Mouse (Mus musculus) kidney, embryonic 14.5 days (tissue): ENCODE measurements at regions not wholly inside any gene's neighbourhood (a gene's known extent, or its start where the extent isn't known, plus 50 kb on each side); places are given as distances from the start of the nearest gene placed in this dataset.

ENCODE experiments used
- ATAC-seq: fragments of 200-750 bp; cut with Nextera tagmentation; 2 replicates; pipeline ENCODE4 v1.8.0; 2017; ENCODE audit warnings: moderate number of reproducible peaks, mild to moderate bottlenecking, moderate TSS enrichment, moderate library complexity; ENCODE audit not compliant: low FRiP score, low TSS enrichment
- H3K27ac ChIP-seq: fragments of 300-500 bp; sonication (generic); 2 replicates; pipeline ENCODE4 v1.5.1; 2014; ENCODE audit warnings: low read depth, mild to moderate bottlenecking, low read length, moderate library complexity, mixed read lengths
- H3K27me3 ChIP-seq: fragments of 300-500 bp; sonication (generic); 2 replicates; pipeline ENCODE4 v1.6.1; 2014; ENCODE audit warnings: mild to moderate bottlenecking, low read length; ENCODE audit not compliant: control insufficient read depth, insufficient read depth
- H3K36me3 ChIP-seq: fragments of 300-500 bp; sonication (generic); 2 replicates; pipeline ENCODE4 v1.6.1; 2014; ENCODE audit warnings: low read length, mixed read lengths; ENCODE audit not compliant: control insufficient read depth, insufficient read depth
- H3K4me1 ChIP-seq: fragments of 300-500 bp; sonication (generic); 2 replicates; pipeline ENCODE4 v1.6.1; 2014; ENCODE audit warnings: low read length, mixed read lengths; ENCODE audit not compliant: control insufficient read depth, insufficient read depth
- H3K4me2 ChIP-seq: fragments of 300-500 bp; sonication (generic); replicated peaks from 2 replicates; pipeline ENCODE4 v1.6.1; 2014; ENCODE audit warnings: low read depth, mild to moderate bottlenecking, low read length
- H3K4me3 ChIP-seq: fragments of 300-500 bp; sonication (generic); 2 replicates; pipeline ENCODE4 v1.5.1; 2014; ENCODE audit warnings: mild to moderate bottlenecking, low read length
- H3K9ac ChIP-seq: fragments of 300-500 bp; sonication (generic); 2 replicates; pipeline ENCODE4 v1.6.1; 2014; ENCODE audit warnings: low read depth, mild to moderate bottlenecking, low read length, moderate library complexity
- H3K9me3 ChIP-seq: fragments of 300-500 bp; sonication (generic); 2 replicates; pipeline ENCODE4 v1.6.1; 2016; ENCODE audit warnings: low read length; ENCODE audit not compliant: control insufficient read depth
- WGBS: fragments of 180-500 bp; shearing (Covaris S2); extraction: QIAGEN DNeasy Blood & Tissue Kit; methylation state at CpG from one replicate; pipeline ENCODE4 v1.1.7; 2014; 5-methylcytosine and 5-hydroxymethylcytosine counted together

DNA sequence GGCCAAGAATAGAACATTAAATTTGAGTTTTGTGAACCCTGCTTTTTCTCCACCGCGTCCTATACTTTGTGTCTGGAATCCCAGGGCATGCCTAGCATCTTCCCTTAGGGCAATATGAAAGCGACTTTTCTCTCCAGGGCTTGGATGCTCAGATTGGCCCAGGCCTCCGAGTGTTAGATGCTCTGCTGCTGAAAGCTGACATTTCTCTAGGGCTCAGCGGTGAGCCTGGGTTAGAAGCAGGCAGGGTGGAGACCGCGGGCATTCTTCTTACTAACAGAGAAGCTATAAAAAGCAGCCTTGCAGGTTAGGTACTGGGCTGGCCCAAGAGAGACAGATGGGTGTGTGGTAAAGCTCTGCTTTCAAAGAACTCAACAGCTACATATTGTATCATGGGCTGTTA is 409.8 kb upstream of the Trpc7 start:
- Histone ChIP-seq H3K4me3 (no peak overlapping the region), H3K4me2 (no peak overlapping the region), H3K36me3 (no peaks in the 10 kb centered on the region), H3K9ac (no peak overlapping the region), H3K9me3 (no peaks in the 10 kb centered on the region), H3K27me3 (no peaks in the 10 kb centered on the region), H3K4me1 (no peaks in the 10 kb centered on the region), H3K27ac (no peak overlapping the region)
- WGBS, result 89% methylated on average over 7 of the region's 7 CpGs
- no peak for ATAC-seq

- Histone ChIP-seq H3K36me3 (no peaks in the 10 kb centered on the region), H3K27ac (no peak overlapping the region), H3K4me1 (no peaks in the 10 kb centered on the region), H3K4me2 (no peak overlapping the region), H3K9me3 (no peaks in the 10 kb centered on the region), H3K9ac (no peak overlapping the region), H3K4me3 (no peak overlapping the region), H3K27me3 (no peaks in the 10 kb centered on the region)
- ATAC-seq, result no peak
- WGBS, result 85% methylated on average over 2 of the region's 2 CpGs
Observed at GRCm38 (mm10) chr13:57303805-57304204, 408.0 kb upstream of the Trpc7 start.

DNA sequence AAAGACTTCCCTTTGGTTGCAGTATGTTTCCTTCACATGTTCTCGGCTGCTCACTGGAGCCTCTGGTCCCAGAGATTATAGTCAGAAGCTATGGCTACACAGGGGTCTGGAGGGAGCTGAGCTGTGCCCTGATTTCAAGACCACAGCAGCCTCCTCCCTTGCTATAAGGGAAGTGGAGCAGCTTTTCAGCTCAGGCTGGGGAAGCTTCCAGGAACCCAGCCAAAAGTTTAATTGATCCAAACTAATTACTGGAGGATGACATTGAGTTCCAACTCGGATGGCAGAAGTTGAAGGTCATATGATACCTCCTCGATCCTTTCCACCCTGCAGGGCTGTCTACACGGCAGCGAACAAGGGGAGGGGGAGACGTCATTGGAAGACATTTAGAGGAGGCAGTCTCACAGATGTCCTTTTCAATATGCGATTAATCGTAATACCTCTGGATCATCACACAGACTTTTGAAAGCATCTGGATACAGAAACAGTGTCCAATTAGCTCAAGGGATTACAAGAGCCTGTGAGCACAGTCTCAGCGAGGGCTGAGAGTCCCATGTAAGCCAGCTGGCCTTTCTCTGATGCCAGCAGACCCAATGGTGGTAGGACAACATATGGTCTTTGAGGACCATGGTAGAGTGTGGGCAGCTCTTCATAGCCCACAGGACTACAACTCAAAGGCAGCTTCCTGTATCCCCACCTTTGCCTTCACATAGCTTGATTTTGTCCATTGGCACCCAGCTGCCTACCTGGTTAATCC is 396.1 kb upstream of the Trpc7 start:
- no peaks in the 10 kb centered on the region for H3K27me3 ChIP-seq
- no peaks in the 10 kb centered on the region for H3K4me1 ChIP-seq
- H3K9ac ChIP-seq, result no peak overlapping the region
- H3K4me3 ChIP-seq, result no peak overlapping the region
- H3K4me2 ChIP-seq, result no peak overlapping the region
- WGBS, result 75% methylated on average over 9 of the region's 9 CpGs
- H3K27ac ChIP-seq, result no peak overlapping the region
- ATAC-seq, result no peak
- H3K36me3 ChIP-seq, result no peaks in the 10 kb centered on the region
- H3K9me3 ChIP-seq, result no peaks in the 10 kb centered on the region

DNA sequence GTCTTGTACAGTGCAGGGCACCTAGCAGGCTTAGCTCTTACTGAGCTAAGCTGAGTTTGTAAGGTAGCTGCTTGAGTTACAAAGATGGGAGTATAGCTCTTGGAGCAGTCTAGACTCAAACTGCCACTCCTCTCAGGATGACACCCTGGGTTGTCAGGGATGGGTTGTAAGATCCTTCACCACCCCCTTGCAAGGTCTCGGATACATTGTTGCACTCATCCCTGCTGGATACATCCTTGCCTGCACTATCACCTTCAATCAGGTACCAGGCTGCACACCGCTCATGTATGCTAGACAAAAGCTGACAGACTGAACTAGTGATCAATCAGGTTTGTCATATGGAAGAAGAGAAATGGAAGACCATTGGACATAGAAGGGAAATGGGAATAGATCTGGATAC is 390.4 kb upstream of the Trpc7 start:
- H3K36me3 ChIP-seq, result no peaks in the 10 kb centered on the region
- no peaks in the 10 kb centered on the region for H3K9me3 ChIP-seq
- no peak overlapping the region for H3K4me2 ChIP-seq
- 91% methylated on average over 2 of the region's 2 CpGs for WGBS
- ATAC-seq, result no peak
- H3K9ac ChIP-seq, result no peak overlapping the region
- no peaks in the 10 kb centered on the region for H3K27me3 ChIP-seq
- no peaks in the 10 kb centered on the region for H3K4me1 ChIP-seq
- H3K4me3 ChIP-seq, result no peak overlapping the region
- no peak overlapping the region for H3K27ac ChIP-seq

DNA sequence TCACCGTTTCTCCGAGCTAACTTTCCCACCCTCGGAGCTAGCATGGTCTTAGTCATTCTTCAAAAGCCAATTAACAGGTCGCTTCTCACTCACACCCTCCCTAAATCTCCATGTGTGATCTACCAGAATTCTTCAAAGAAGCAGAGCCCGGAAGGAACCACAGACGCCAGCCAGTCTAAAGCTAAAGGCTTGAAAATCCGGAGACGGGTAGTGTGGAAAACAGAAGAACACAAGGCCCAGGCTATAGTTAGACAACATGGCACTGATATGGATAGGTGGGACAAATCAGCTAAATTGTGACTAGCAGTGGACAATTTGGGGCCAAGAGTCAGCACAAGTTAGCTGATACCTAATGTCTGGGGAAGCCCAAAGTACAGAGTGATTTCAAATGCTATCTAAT is 387.0 kb upstream of the Trpc7 start:
- H3K4me2 ChIP-seq, result no peak overlapping the region
- no peaks in the 10 kb centered on the region for H3K27me3 ChIP-seq
- 43% methylated on average over 8 of the region's 8 CpGs for WGBS
- no peak overlapping the region for H3K4me3 ChIP-seq
- H3K36me3 ChIP-seq, result no peaks in the 10 kb centered on the region
- no peaks in the 10 kb centered on the region for H3K4me1 ChIP-seq
- H3K9me3 ChIP-seq, result no peaks in the 10 kb centered on the region
- H3K27ac ChIP-seq, result no peak overlapping the region
- H3K9ac ChIP-seq, result no peak overlapping the region
- ATAC-seq, result no peak

DNA sequence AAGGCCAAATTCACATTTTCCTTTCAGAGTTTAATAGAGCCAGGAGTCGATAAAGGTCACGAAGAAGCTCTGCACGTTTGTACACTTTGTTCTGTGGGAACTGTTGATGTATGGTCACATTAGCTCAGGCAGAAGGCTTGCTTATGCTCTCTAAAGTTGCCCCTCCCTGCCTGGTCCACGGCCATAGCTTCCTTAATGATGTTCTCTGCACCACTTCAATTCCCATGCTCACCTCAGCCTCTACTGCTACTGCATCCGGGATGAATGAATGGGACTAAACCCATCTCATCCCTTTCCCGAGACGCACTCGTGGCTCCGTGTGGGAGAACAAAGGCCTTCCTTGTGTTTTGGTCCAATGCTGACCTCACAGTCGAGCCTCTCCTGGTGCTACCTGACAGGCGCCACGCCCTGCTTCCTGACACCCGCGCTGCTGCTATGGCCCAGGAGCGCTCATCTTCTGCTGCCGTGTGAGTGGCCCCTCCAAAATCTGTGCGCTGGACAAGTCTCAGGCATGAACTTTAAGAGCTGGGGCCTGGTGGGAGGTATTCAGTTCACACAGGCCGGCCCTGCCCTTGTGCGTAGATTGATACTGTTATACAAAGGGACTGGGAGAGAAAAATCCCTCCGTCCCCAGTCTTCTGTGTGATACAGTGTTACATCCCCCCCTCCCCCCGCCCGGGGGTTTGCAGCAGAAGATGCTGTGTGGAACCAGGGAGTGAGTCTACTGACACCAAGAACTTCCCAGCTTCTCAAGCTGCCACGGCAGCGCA is 386.3 kb upstream of the Trpc7 start:
- WGBS, result 60% methylated on average over 24 of the region's 24 CpGs
- ATAC-seq, result no peak
- Histone ChIP-seq H3K4me3 (no peak overlapping the region), H3K27me3 (no peaks in the 10 kb centered on the region), H3K9me3 (no peaks in the 10 kb centered on the region), H3K9ac (no peak overlapping the region), H3K27ac (no peak overlapping the region), H3K4me1 (no peaks in the 10 kb centered on the region), H3K36me3 (no peaks in the 10 kb centered on the region), H3K4me2 (no peak overlapping the region)

DNA sequence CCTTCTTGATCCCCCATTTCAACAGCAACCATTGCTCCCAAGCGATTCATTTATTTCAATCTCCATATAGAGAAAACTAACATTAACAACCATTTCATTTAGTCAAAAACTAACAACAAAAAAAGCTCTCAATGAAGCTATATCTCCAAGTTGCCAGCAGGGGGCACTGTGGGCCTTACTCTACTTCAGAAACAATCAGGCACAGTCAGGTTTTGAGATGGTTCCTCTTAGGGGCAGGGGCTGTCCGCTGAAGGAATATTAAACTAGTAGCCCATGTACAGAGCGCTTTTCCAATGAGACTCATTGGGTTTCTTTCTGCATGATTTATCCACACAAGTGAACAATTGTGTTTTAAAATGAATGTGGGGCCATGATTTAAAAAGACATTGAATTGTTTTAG is 385.7 kb upstream of the Trpc7 start:
- WGBS, result 25% methylated on average over 3 of the region's 3 CpGs
- no peak overlapping the region for H3K4me3 ChIP-seq
- no peaks in the 10 kb centered on the region for H3K9me3 ChIP-seq

DNA sequence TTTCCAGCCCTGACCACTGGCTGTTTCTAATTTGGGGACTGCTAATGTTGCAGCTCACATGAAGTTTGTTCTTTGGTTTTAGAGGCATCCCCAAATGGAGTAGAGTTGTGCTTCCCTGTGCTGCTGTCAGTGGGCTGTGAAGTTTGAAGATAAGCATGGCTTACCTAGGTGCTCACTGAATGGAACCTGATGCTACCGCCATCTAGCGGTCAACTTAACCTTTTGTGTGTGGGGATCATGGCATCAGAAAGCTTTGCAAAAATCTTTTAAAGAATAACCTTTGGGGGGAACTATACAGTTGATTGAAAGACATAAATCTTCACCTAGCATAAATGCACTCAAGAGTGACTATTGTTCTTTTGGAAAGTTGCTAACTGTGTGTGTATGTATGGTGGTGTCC is 382.8 kb upstream of the Trpc7 start:
- no peaks in the 10 kb centered on the region for H3K9me3 ChIP-seq
- no peak overlapping the region for H3K4me2 ChIP-seq
- H3K4me1 ChIP-seq, result no peaks in the 10 kb centered on the region
- no peak overlapping the region for H3K9ac ChIP-seq
- no peaks in the 10 kb centered on the region; the same call in 1 of the 2 replicates for H3K27me3 ChIP-seq
- no peak overlapping the region for H3K27ac ChIP-seq
- ATAC-seq, result no peak
- 10% methylated on average over 2 of the region's 2 CpGs for WGBS
- H3K4me3 ChIP-seq, result no peak overlapping the region
- no peaks in the 10 kb centered on the region for H3K36me3 ChIP-seq

More for the DNA sequence above, 385.7 kb upstream of the Trpc7 start:
- Histone ChIP-seq H3K36me3 (no peaks in the 10 kb centered on the region), H3K4me1 (no peaks in the 10 kb centered on the region), H3K9ac (no peak overlapping the region), H3K4me2 (no peak overlapping the region), H3K27me3 (no peaks in the 10 kb centered on the region), H3K27ac (no peak overlapping the region)
- no peak for ATAC-seq

GRCm38 (mm10) chr13:57277076-57277475 is 381.3 kb upstream of the Trpc7 start:
- H3K27me3 ChIP-seq, result no peaks in the 10 kb centered on the region; the same call in 1 of the 2 replicates
- no peaks in the 10 kb centered on the region for H3K4me1 ChIP-seq
- H3K4me2 ChIP-seq, result no peak overlapping the region
- no peak for ATAC-seq
- H3K36me3 ChIP-seq, result no peaks in the 10 kb centered on the region
- H3K9ac ChIP-seq, result no peak overlapping the region
- no peak overlapping the region for H3K4me3 ChIP-seq
- H3K9me3 ChIP-seq, result no peaks in the 10 kb centered on the region
- 49% methylated on average over 4 of the region's 4 CpGs for WGBS
- no peak overlapping the region for H3K27ac ChIP-seq
